Mouse (Mus musculus) hindbrain, postnatal 0 days (tissue): ENCODE data around the gene Slfn4. TPM values are rescaled to one million over a fixed set of nuclear protein-coding genes. Genes with fewer than 3 reads are reported as not detected.
"Not testable (repeated sequence)": the region's sequence is repeated elsewhere in the genome, so short reads cannot be mapped to it uniquely, and the experiment has no call there.

Experiments
- ATAC-seq: fragments of 200-750 bp; cut with Nextera tagmentation; 2 replicates; pipeline ENCODE4 v1.8.0; 2017; ENCODE audit warnings: mild to moderate bottlenecking, moderate TSS enrichment, moderate library complexity
- DNase-seq: peaks from one replicate; pipeline ENCODE4 v3.0.0-alpha.2; 2015; ENCODE audit warnings: low spot score
- H3K27ac ChIP-seq: fragments of 300-500 bp; sonication (generic); 2 replicates; pipeline ENCODE4 v1.5.1; 2014; ENCODE audit warnings: mild to moderate bottlenecking
- H3K27me3 ChIP-seq: fragments of 300-500 bp; sonication (generic); 2 replicates; pipeline ENCODE4 v1.6.1; 2014; ENCODE audit warnings: low read length, mixed read lengths; ENCODE audit not compliant: insufficient read depth
- H3K36me3 ChIP-seq: fragments of 300-500 bp; sonication (generic); 2 replicates; pipeline ENCODE4 v1.6.1; 2014; ENCODE audit warnings: low read length, mixed read lengths; ENCODE audit not compliant: insufficient read depth
- H3K4me1 ChIP-seq: fragments of 300-500 bp; sonication (generic); 2 replicates; pipeline ENCODE4 v1.6.1; 2014; ENCODE audit warnings: antibody characterized with exemption, low read length, mixed read lengths; ENCODE audit not compliant: insufficient read depth
- H3K4me2 ChIP-seq: fragments of 300-500 bp; sonication (generic); 2 replicates; pipeline ENCODE4 v1.6.1; 2014; ENCODE audit warnings: low read depth, mild to moderate bottlenecking, low read length, moderate library complexity, mixed read lengths
- H3K4me3 ChIP-seq: fragments of 300-500 bp; sonication (generic); 2 replicates; pipeline ENCODE4 v1.5.1; 2014; ENCODE audit warnings: low read length
- H3K9ac ChIP-seq: fragments of 300-500 bp; sonication (generic); replicated peaks from 2 replicates; pipeline ENCODE4 v1.6.1; 2014; ENCODE audit warnings: mild to moderate bottlenecking, low read length, moderate library complexity, mixed read lengths
- H3K9me3 ChIP-seq: fragments of 300-500 bp; sonication (generic); 2 replicates; pipeline ENCODE4 v1.6.1; 2016; ENCODE audit warnings: low read length, mixed read lengths
- CTCF ChIP-seq: IDR thresholded peaks from 2 replicates; pipeline ENCODE4 v1.5.1; 2016; ENCODE audit warnings: antibody characterized with exemption, control low read depth, low read depth
- WGBS: fragments of 180-500 bp; shearing (Covaris S2); extraction: QIAGEN DNeasy Blood & Tissue Kit; methylation state at CpG from one replicate; pipeline ENCODE4 v1.1.7; 2014; 5-methylcytosine and 5-hydroxymethylcytosine counted together
- polyA plus RNA-seq: library from polyadenylated mRNA; unstranded; fragments of >200 nt; fragmentation: Nextera tagmentation; extraction: Ambion mirVana; gene quantifications from 2 replicates; pipeline ENCODE4 v1.2.1, GENCODE M21; 2015
- total RNA-seq: library from RNA; depleted of rRNA; stranded (reverse); fragments of >200 nt; gene quantifications from 2 replicates; pipeline ENCODE4 v1.2.3, GENCODE M21; 2014; rRNA removed

The Slfn4 gene
- total RNA-seq (0.21 TPM in 1 of 2 replicates, not detected in the other), polyA plus RNA-seq (0.06 and 0.08 TPM in 2 replicates)

- no peaks in the 10 kb centered on the region for H3K9me3 ChIP-seq
- H3K27me3 ChIP-seq, result no peaks in the 10 kb centered on the region
- H3K4me1 ChIP-seq, result no peaks in the 10 kb centered on the region
- WGBS, result 86% methylated on average over 12 of the region's 12 CpGs
- H3K36me3 ChIP-seq, result no peaks in the 10 kb centered on the region
- no peak within 1 kb of the TSS for H3K4me3 ChIP-seq
- DNase-seq, result no peak
- H3K9ac ChIP-seq, result no peak within 1 kb of the TSS
- H3K27ac ChIP-seq, result no peak within 1 kb of the TSS
- no peak within 1 kb of the TSS for H3K4me2 ChIP-seq
- ATAC-seq, result no peak
- no peak for TF ChIP-seq CTCF
These were observed at the start of gene Slfn4 for GRCm38 (mm10) chr11:83174948-83175539. Gene Slfn4, plus strand, starts transcription at chr11:83175186.

- DNase-seq, H3K9ac ChIP-seq, H3K4me1 ChIP-seq, H3K36me3 ChIP-seq, H3K9me3 ChIP-seq, H3K4me3 ChIP-seq, ATAC-seq, H3K4me2 ChIP-seq, H3K27me3 ChIP-seq, H3K27ac ChIP-seq: not testable (repeated sequence)
- WGBS, result 67% methylated on average over 1 of the region's 1 CpGs
These were observed 49.4 kb upstream of the Slfn4 start for GRCm38 (mm10) chr11:83125633-83126032.

GRCm38 (mm10) chr11:83137253-83137652 is 37.7 kb upstream of the Slfn4 start:
- H3K36me3 ChIP-seq, H3K9ac ChIP-seq, H3K9me3 ChIP-seq, DNase-seq, H3K27me3 ChIP-seq, ATAC-seq, H3K4me1 ChIP-seq, H3K4me2 ChIP-seq, H3K27ac ChIP-seq, H3K4me3 ChIP-seq: not testable (repeated sequence)
- WGBS, result 100% methylated on average over 1 of the region's 2 CpGs

- not testable (repeated sequence) for H3K9ac ChIP-seq, H3K27me3 ChIP-seq, H3K4me3 ChIP-seq, H3K9me3 ChIP-seq, H3K27ac ChIP-seq, ATAC-seq, DNase-seq, H3K36me3 ChIP-seq, H3K4me2 ChIP-seq, H3K4me1 ChIP-seq
- no CpG with 5 or more reads among the region's 1 CpGs for WGBS
These were observed 26.0 kb upstream of the Slfn4 start for GRCm38 (mm10) chr11:83148939-83149338.

- Histone ChIP-seq H3K27me3 (no peaks in the 10 kb centered on the region), H3K27ac (no peak within 1 kb of the TSS), H3K9ac (no peak within 1 kb of the TSS), H3K9me3 (no peaks in the 10 kb centered on the region), H3K36me3 (no peaks in the 10 kb centered on the region), H3K4me1 (no peaks in the 10 kb centered on the region), H3K4me2 (no peak within 1 kb of the TSS), H3K4me3 (no peak within 1 kb of the TSS)
- 73% methylated on average over 12 of the region's 12 CpGs for WGBS
- no peak for ATAC-seq
- TF ChIP-seq CTCF, result no peak
- no peak for DNase-seq
These were observed 16.3 kb downstream of the Slfn4 start, which contains the start of gene Slfn3 for GRCm38 (mm10) chr11:83191134-83191893. Gene Slfn3, plus strand, starts transcription at chr11:83191330.

- Histone ChIP-seq H3K27me3 (no peaks in the 10 kb centered on the region), H3K4me2 (no peak overlapping the region), H3K4me1 (no peaks in the 10 kb centered on the region), H3K27ac (no peak overlapping the region), H3K36me3 (no peaks in the 10 kb centered on the region), H3K9ac (no peak overlapping the region), H3K4me3 (no peak overlapping the region), H3K9me3 (no peaks in the 10 kb centered on the region)
- peak; percentile 84 for TF ChIP-seq CTCF
- ATAC-seq (no peak), DNase-seq (peak; percentile 71)
- WGBS, result 60% methylated on average over 3 of the region's 3 CpGs
These were observed 17.0 kb downstream of the Slfn4 start for GRCm38 (mm10) chr11:83192001-83192400.

GRCm38 (mm10) chr11:83205002-83205401 is 30.0 kb downstream of the Slfn4 start:
- Histone ChIP-seq H3K36me3 (no peaks in the 10 kb centered on the region), H3K4me1 (no peaks in the 10 kb centered on the region), H3K27ac (no peak overlapping the region), H3K9me3 (no peaks in the 10 kb centered on the region), H3K27me3 (no peaks in the 10 kb centered on the region), H3K9ac (no peak overlapping the region), H3K4me3 (no peak overlapping the region), H3K4me2 (no peak overlapping the region)
- TF ChIP-seq CTCF, result no peak
- DNase-seq (no peak), ATAC-seq (no peak)
